Mouse (Mus musculus): Measurements from ENCODE around the gene Gon7. TPM values are rescaled to one million over a fixed set of nuclear protein-coding genes. Genes with fewer than 3 reads are reported as not detected.

The Gon7 gene
- polyA plus RNA-seq, 1 experiment: 22.5 TPM

GRCm38 (mm10) chr12:102776035-102776434, 18.4 kb upstream of the Gon7 start:
- Histone ChIP-seq H3K27me3 (ENCODE audit: control insufficient read depth, insufficient read depth, low read length) (no peaks in the 10 kb centered on the region), H3K4me1 (ENCODE audit: control insufficient read depth, insufficient read depth, low read length) (peaks cover 6% of the 10 kb centered on the region), H3K27ac (ENCODE audit: insufficient read depth, low read length) (no peak overlapping the region), H3K4me3 (replicated peaks; ENCODE audit: insufficient read depth, low read depth, low read length) (no peak overlapping the region)
- no peak for DNase-seq
- 86% methylated on average over 14 of the region's 14 CpGs for WGBS
- TF ChIP-seq POLR2A (IDR thresholded peaks at IDR 0.05; ENCODE audit: borderline replicate concordance, insufficient read depth, low read length): no peak
- no peak for TF ChIP-seq CTCF (IDR thresholded peaks at IDR 0.05; ENCODE audit: borderline replicate concordance, insufficient read depth, low read depth, low read length)

- no peak for DNase-seq
- Histone ChIP-seq H3K4me3 (replicated peaks; ENCODE audit: insufficient read depth, low read depth, low read length) (no peak overlapping the region), H3K27me3 (ENCODE audit: control insufficient read depth, insufficient read depth, low read length) (no peaks in the 10 kb centered on the region), H3K27ac (ENCODE audit: insufficient read depth, low read length) (no peak overlapping the region), H3K4me1 (ENCODE audit: control insufficient read depth, insufficient read depth, low read length) (no peaks in the 10 kb centered on the region; the same call in 1 of the 2 replicates)
- WGBS: 90% methylated on average over 5 of the region's 5 CpGs
- no peak for TF ChIP-seq CTCF (IDR thresholded peaks at IDR 0.05; ENCODE audit: borderline replicate concordance, insufficient read depth, low read depth, low read length)
- no peak for TF ChIP-seq POLR2A (IDR thresholded peaks at IDR 0.05; ENCODE audit: borderline replicate concordance, insufficient read depth, low read length)
Observed at GRCm38 (mm10) chr12:102772676-102773075, 15.1 kb upstream of the Gon7 start.

- no peak overlapping the region for H3K4me3 ChIP-seq (replicated peaks; ENCODE audit: insufficient read depth, low read depth, low read length)
- H3K4me1 ChIP-seq (ENCODE audit: control insufficient read depth, insufficient read depth, low read length): no peaks in the 10 kb centered on the region
- H3K27ac ChIP-seq (ENCODE audit: insufficient read depth, low read length): no peak overlapping the region
- no peak for DNase-seq
- no peaks in the 10 kb centered on the region for H3K27me3 ChIP-seq (ENCODE audit: control insufficient read depth, insufficient read depth, low read length)
- 98% methylated on average over 8 of the region's 8 CpGs for WGBS
- TF ChIP-seq POLR2A (IDR thresholded peaks at IDR 0.05; ENCODE audit: borderline replicate concordance, insufficient read depth, low read length): no peak
Observed at GRCm38 (mm10) chr12:102771601-102772000, 14.0 kb upstream of the Gon7 start.

- 83% methylated on average over 4 of the region's 4 CpGs for WGBS
- Histone ChIP-seq H3K27me3 (ENCODE audit: control insufficient read depth, insufficient read depth, low read length) (no peaks in the 10 kb centered on the region), H3K4me3 (replicated peaks; ENCODE audit: insufficient read depth, low read depth, low read length) (no peak overlapping the region), H3K4me1 (ENCODE audit: control insufficient read depth, insufficient read depth, low read length) (no peaks in the 10 kb centered on the region), H3K27ac (ENCODE audit: insufficient read depth, low read length) (no peak overlapping the region)
- TF ChIP-seq POLR2A (IDR thresholded peaks at IDR 0.05; ENCODE audit: borderline replicate concordance, insufficient read depth, low read length): no peak
- no peak for TF ChIP-seq CTCF (IDR thresholded peaks at IDR 0.05; ENCODE audit: borderline replicate concordance, insufficient read depth, low read depth, low read length)
- DNase-seq: no peak
Observed at GRCm38 (mm10) chr12:102769000-102769399, 11.4 kb upstream of the Gon7 start.

GRCm38 (mm10) chr12:102763696-102764095, 6.1 kb upstream of the Gon7 start:
- DNase-seq: no peak
- no peak for TF ChIP-seq POLR2A (IDR thresholded peaks at IDR 0.05; ENCODE audit: borderline replicate concordance, insufficient read depth, low read length)
- TF ChIP-seq CTCF (IDR thresholded peaks at IDR 0.05; ENCODE audit: borderline replicate concordance, insufficient read depth, low read depth, low read length): no peak
- H3K4me3 ChIP-seq (replicated peaks; ENCODE audit: insufficient read depth, low read depth, low read length): no peak overlapping the region

GRCm38 (mm10) chr12:102761668-102762067, 4.1 kb upstream of the Gon7 start:
- H3K27ac ChIP-seq (ENCODE audit: insufficient read depth, low read length): no peak overlapping the region
- no peak overlapping the region for H3K4me3 ChIP-seq (replicated peaks; ENCODE audit: insufficient read depth, low read depth, low read length)
- no peak for DNase-seq
- H3K27me3 ChIP-seq (ENCODE audit: control insufficient read depth, insufficient read depth, low read length): no peaks in the 10 kb centered on the region
- TF ChIP-seq CTCF (IDR thresholded peaks at IDR 0.05; ENCODE audit: borderline replicate concordance, insufficient read depth, low read depth, low read length): no peak
- TF ChIP-seq POLR2A (IDR thresholded peaks at IDR 0.05; ENCODE audit: borderline replicate concordance, insufficient read depth, low read length): no peak
- WGBS: 91% methylated on average over 3 of the region's 3 CpGs
- H3K4me1 ChIP-seq (ENCODE audit: control insufficient read depth, insufficient read depth, low read length): peaks cover 5% of the 10 kb centered on the region

More at GRCm38 (mm10) chr12:102763696-102764095, 6.1 kb upstream of the Gon7 start:
- Histone ChIP-seq H3K27ac (ENCODE audit: insufficient read depth, low read length) (no peak overlapping the region), H3K27me3 (ENCODE audit: control insufficient read depth, insufficient read depth, low read length) (no peaks in the 10 kb centered on the region), H3K4me1 (ENCODE audit: control insufficient read depth, insufficient read depth, low read length) (peaks cover 4% of the 10 kb centered on the region)

GRCm38 (mm10) chr12:102758936-102759335, 1.3 kb upstream of the Gon7 start:
- TF ChIP-seq CTCF (IDR thresholded peaks at IDR 0.05; ENCODE audit: borderline replicate concordance, insufficient read depth, low read depth, low read length): no peak
- TF ChIP-seq POLR2A (IDR thresholded peaks at IDR 0.05; ENCODE audit: borderline replicate concordance, insufficient read depth, low read length): no peak
- H3K4me3 ChIP-seq (replicated peaks; ENCODE audit: insufficient read depth, low read depth, low read length): peak overlapping the region; percentile 88
- no peak overlapping the region for H3K27ac ChIP-seq (ENCODE audit: insufficient read depth, low read length)
- DNase-seq: no peak
- H3K4me1 ChIP-seq (ENCODE audit: control insufficient read depth, insufficient read depth, low read length): peaks cover 5% of the 10 kb centered on the region
- no peaks in the 10 kb centered on the region for H3K27me3 ChIP-seq (ENCODE audit: control insufficient read depth, insufficient read depth, low read length)
- WGBS: 2% methylated on average over 5 of the region's 5 CpGs

- no peak for DNase-seq
- under 1% methylated on average over 10 of the region's 10 CpGs for WGBS
Observed at GRCm38 (mm10) chr12:102758403-102758756, 777 bp upstream of the Gon7 start, which contains the start of gene Gm20604. TSS of gene Gm20604 (minus strand) at chr12:102758672.

More at GRCm38 (mm10) chr12:102758403-102758756, 777 bp upstream of the Gon7 start, which contains the start of gene Gm20604:
- Histone ChIP-seq H3K27me3 (ENCODE audit: control insufficient read depth, insufficient read depth, low read length) (no peaks in the 10 kb centered on the region), H3K4me3 (replicated peaks; ENCODE audit: insufficient read depth, low read depth, low read length) (peak within 1 kb of the TSS; percentile 88), H3K27ac (ENCODE audit: insufficient read depth, low read length) (0 out of 2 replicates have a peak within 1 kb of the TSS, but pooled peaks have one; percentile 23), H3K4me1 (ENCODE audit: control insufficient read depth, insufficient read depth, low read length) (peaks cover 5% of the 10 kb centered on the region)
- TF ChIP-seq CTCF (IDR thresholded peaks at IDR 0.05; ENCODE audit: borderline replicate concordance, insufficient read depth, low read depth, low read length) (no peak), POLR2A (IDR thresholded peaks at IDR 0.05; ENCODE audit: borderline replicate concordance, insufficient read depth, low read length) (no peak)
